8 mouse cellular contexts compared by ENCODE assay signal in genomic region chr8:47989211-47989610, GRCm38 (mm10). TPM values are rescaled to one million over a fixed set of nuclear protein-coding genes. Genes with fewer than 3 reads are reported as not detected.
A peak's percentile ranks its signal among the peaks of the same experiment; 100 is the strongest.
DNase-seq lines count a peak whose midpoint lies in the region; ATAC-seq and TF ChIP-seq lines count a peak whose summit lies in the region.

No protein-coding gene starts in this region.

- TF ChIP-seq CTCF in lung, embryonic 14.5 days (IDR thresholded peaks at IDR 0.05; ENCODE audit: low read depth): no peak

- ATAC-seq in lung, embryonic 14.5 days (ENCODE audit: insufficient read depth): no peak
- no peak for ATAC-seq in embryonic facial prominence, embryonic 15.5 days (ENCODE audit: insufficient number of reproducible peaks, low FRiP score, low TSS enrichment, low read depth)
- ATAC-seq in limb, embryonic 11.5 days (ENCODE audit: insufficient number of reproducible peaks, low FRiP score, low TSS enrichment, low read depth): no peak
- ATAC-seq in neural tube, embryonic 15.5 days (ENCODE audit: low FRiP score): no peak

- H3K9me3 ChIP-seq in lung, embryonic 14.5 days (ENCODE audit: low read depth, low read length): no peaks in the 10 kb centered on the region
- no peaks in the 10 kb centered on the region for H3K9me3 ChIP-seq in embryonic facial prominence, embryonic 15.5 days (replicated peaks)
- no peaks in the 10 kb centered on the region for H3K9me3 ChIP-seq in limb, embryonic 11.5 days (ENCODE audit: control insufficient read depth, low read length)
- H3K9me3 ChIP-seq in neural tube, embryonic 15.5 days (replicated peaks): no peaks in the 10 kb centered on the region

- H3K4me2 ChIP-seq in lung, embryonic 14.5 days: peak overlapping the region; percentile 94
- H3K4me2 ChIP-seq in embryonic facial prominence, embryonic 15.5 days (replicated peaks): peak overlapping the region; percentile 90
- H3K4me2 ChIP-seq in limb, embryonic 11.5 days (ENCODE audit: low read depth, severe bottlenecking): peak overlapping the region; percentile 90
- peak overlapping the region; percentile 95 for H3K4me2 ChIP-seq in neural tube, embryonic 15.5 days

- H3K27ac ChIP-seq in lung, embryonic 14.5 days (ENCODE audit: low read depth): no peak overlapping the region
- H3K27ac ChIP-seq in embryonic facial prominence, embryonic 15.5 days (replicated peaks): no peak overlapping the region
- H3K27ac ChIP-seq in limb, embryonic 11.5 days (replicated peaks; ENCODE audit: low read depth, low read length): no peak overlapping the region
- no peak overlapping the region for H3K27ac ChIP-seq in neural tube, embryonic 15.5 days (replicated peaks)

- H3K36me3 ChIP-seq in lung, embryonic 14.5 days (ENCODE audit: insufficient read depth): no peaks in the 10 kb centered on the region
- H3K36me3 ChIP-seq in embryonic facial prominence, embryonic 15.5 days: no peaks in the 10 kb centered on the region
- no peaks in the 10 kb centered on the region for H3K36me3 ChIP-seq in limb, embryonic 11.5 days (ENCODE audit: control insufficient read depth, insufficient read depth, low read length)
- H3K36me3 ChIP-seq in neural tube, embryonic 15.5 days: no peaks in the 10 kb centered on the region

- no peaks in the 10 kb centered on the region for H3K27me3 ChIP-seq in lung, embryonic 14.5 days (ENCODE audit: insufficient read depth, low read length)
- H3K27me3 ChIP-seq in embryonic facial prominence, embryonic 15.5 days: no peaks in the 10 kb centered on the region
- no peaks in the 10 kb centered on the region for H3K27me3 ChIP-seq in limb, embryonic 11.5 days (ENCODE audit: control insufficient read depth, insufficient read depth, low read length)
- no peaks in the 10 kb centered on the region for H3K27me3 ChIP-seq in neural tube, embryonic 15.5 days (replicated peaks)

- 13% methylated on average over 8 of the region's 8 CpGs for WGBS in lung, embryonic 14.5 days
- WGBS in embryonic facial prominence, embryonic 15.5 days: 19% methylated on average over 8 of the region's 8 CpGs
- 14% methylated on average over 8 of the region's 8 CpGs for WGBS in limb, embryonic 11.5 days
- WGBS in neural tube, embryonic 15.5 days: 22% methylated on average over 8 of the region's 8 CpGs

- DNase-seq in lung, embryonic 14.5 days: no peak
- no peak for DNase-seq in lung, adult 18-20 months
- no peak for DNase-seq in limb, embryonic 11.5 days (ENCODE audit: low spot score)
- DNase-seq in gastrocnemius, adult 18-20 months (ENCODE audit: low spot score): no peak
- no peak for DNase-seq in right cerebral cortex, postnatal 4 days
- DNase-seq in frontal cortex, postnatal 36 days (ENCODE audit: low spot score in 2 of 2): no peak

- peaks cover 19% of the 10 kb centered on the region for H3K4me1 ChIP-seq in lung, embryonic 14.5 days (ENCODE audit: insufficient read depth)
- H3K4me1 ChIP-seq in embryonic facial prominence, embryonic 15.5 days: peaks cover 53% of the 10 kb centered on the region
- H3K4me1 ChIP-seq in limb, embryonic 11.5 days (ENCODE audit: control insufficient read depth, insufficient read depth, low read length): peaks cover 42% of the 10 kb centered on the region
- peaks cover 47% of the 10 kb centered on the region for H3K4me1 ChIP-seq in neural tube, embryonic 15.5 days

- H3K4me3 ChIP-seq in lung, embryonic 14.5 days (ENCODE audit: low read depth, low read length): peak overlapping the region; percentile 89
- H3K4me3 ChIP-seq in embryonic facial prominence, embryonic 15.5 days (replicated peaks): peak overlapping the region; percentile 97
- peak overlapping the region; percentile 83 for H3K4me3 ChIP-seq in limb, embryonic 11.5 days (ENCODE audit: low read depth, low read length)
- H3K4me3 ChIP-seq in neural tube, embryonic 15.5 days (replicated peaks): peak overlapping the region; percentile 80

- peak overlapping the region; percentile 93 for H3K9ac ChIP-seq in lung, embryonic 14.5 days
- H3K9ac ChIP-seq in embryonic facial prominence, embryonic 15.5 days: peak overlapping the region; percentile 97; the same call in 1 of the 2 replicates
- H3K9ac ChIP-seq in limb, embryonic 11.5 days (ENCODE audit: low read length): peak overlapping the region; percentile 88
- peak overlapping the region; percentile 89; the same call in 1 of the 2 replicates for H3K9ac ChIP-seq in neural tube, embryonic 15.5 days (replicated peaks)

RNA-seq across cellular contexts. Expression of gene Wwc2, which starts 1.5 kb away (rescaled TPM):
- 16.6 and 17.1 TPM in 2 replicates for polyA plus RNA-seq in lung, embryonic 14.5 days (2014; fragmentation: Nextera tagmentation; extraction: Ambion mirVana)
- polyA plus RNA-seq in embryonic facial prominence, embryonic 15.5 days (2015; fragmentation: Nextera tagmentation; extraction: Ambion mirVana): 11.9 and 12.0 TPM in 2 replicates
- 11.6 and 13.8 TPM in 2 replicates for polyA plus RNA-seq in limb, embryonic 11.5 days (2014; fragmentation: Nextera tagmentation; extraction: Ambion mirVana)
- polyA plus RNA-seq in neural tube, embryonic 15.5 days (2015; fragmentation: Nextera tagmentation; extraction: Ambion mirVana): 5.8 and 6.1 TPM in 2 replicates
- 1 to 10 TPM; 5.1 to 6.7 TPM for total RNA-seq in gastrocnemius, adult 18-20 months (2021)
